Mouse (Mus musculus): Measurements from ENCODE around the gene Fblim1. TPM values are rescaled to one million over a fixed set of nuclear protein-coding genes. Genes with fewer than 3 reads are reported as not detected.

Gene Fblim1
- polyA plus RNA-seq, 1 experiment from 2014 or later: 1.7 TPM

GRCm38 (mm10) chr4:141539213-141539767 lies 66.6 kb downstream of the Fblim1 start:
- H3K36me3 ChIP-seq (replicated peaks): no peaks in the 10 kb centered on the region
- H3K4me3 ChIP-seq (replicated peaks): peak overlapping the region; percentile 96
- no peak for ATAC-seq (ENCODE audit: insufficient read depth)
- H3K27ac ChIP-seq (replicated peaks): peak overlapping the region; percentile 95
- peak overlapping the region; percentile 92 for H3K4me2 ChIP-seq
- peaks cover 57% of the 10 kb centered on the region for H3K4me1 ChIP-seq (replicated peaks)
- peak overlapping the region; percentile 94 for H3K9ac ChIP-seq
- H3K27me3 ChIP-seq: no peaks in the 10 kb centered on the region
- WGBS (ENCODE audit: insufficient replicate concordance): 41% methylated on average over 12 of the region's 12 CpGs
- H3K9me3 ChIP-seq (replicated peaks): no peaks in the 10 kb centered on the region

DNA sequence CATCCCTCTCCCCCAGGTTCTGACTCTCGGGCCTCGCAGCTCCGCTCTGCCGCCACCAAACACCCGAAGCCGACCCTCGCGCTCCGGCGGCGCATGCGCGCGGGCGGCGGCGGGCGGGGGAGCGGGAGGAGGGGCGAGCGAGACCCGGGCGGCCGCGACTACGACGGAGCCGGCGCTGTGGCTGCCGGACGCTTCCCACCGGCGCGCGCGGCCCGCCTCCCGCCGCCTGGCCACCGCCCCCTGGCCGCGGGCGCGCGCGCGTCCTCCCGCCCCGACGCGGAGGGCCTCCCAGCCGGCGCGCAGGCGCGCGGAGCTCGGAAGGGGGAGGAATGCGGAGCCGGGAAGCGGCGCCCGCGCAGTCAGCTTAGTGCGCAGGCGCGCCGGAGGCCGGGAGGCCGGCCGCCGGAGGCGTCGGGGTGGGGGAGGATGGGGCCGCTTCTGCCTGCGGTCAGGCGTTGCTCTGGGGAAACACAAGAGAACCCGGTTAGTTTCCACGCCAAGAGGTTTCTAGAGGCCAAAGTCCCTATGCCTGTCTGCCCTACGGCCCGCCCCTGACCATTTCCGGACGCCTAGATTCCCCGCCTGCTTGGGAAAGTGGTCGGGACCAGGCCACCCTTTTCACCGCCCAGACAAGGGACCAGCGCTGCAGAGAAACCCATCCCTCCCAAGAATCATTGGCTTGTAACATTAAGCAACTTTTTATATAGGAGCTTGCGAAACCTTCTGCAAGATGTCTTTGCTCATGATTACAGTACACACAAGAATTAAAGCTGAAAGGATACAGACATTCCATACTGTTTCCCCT lies 67.3 kb downstream of the Fblim1 start, which contains the start of gene Spen:
TSS of gene Spen (minus strand) at position 190 of the 805 bp plus-strand sequence.
- no peaks in the 10 kb centered on the region for H3K36me3 ChIP-seq (replicated peaks)
- no peaks in the 10 kb centered on the region for H3K9me3 ChIP-seq (replicated peaks)
- peak within 1 kb of the TSS; percentile 94 for H3K9ac ChIP-seq
- peak within 1 kb of the TSS; percentile 95 for H3K27ac ChIP-seq (replicated peaks)
- H3K4me1 ChIP-seq (replicated peaks): peaks cover 58% of the 10 kb centered on the region
- no peaks in the 10 kb centered on the region for H3K27me3 ChIP-seq
- peak; percentile 88 for ATAC-seq (ENCODE audit: insufficient read depth)
- H3K4me3 ChIP-seq (replicated peaks): peak within 1 kb of the TSS; percentile 96
- H3K4me2 ChIP-seq: peak within 1 kb of the TSS; percentile 92
- under 1% methylated on average over 80 of the region's 88 CpGs for WGBS (ENCODE audit: insufficient replicate concordance)

- Histone ChIP-seq H3K27me3 (no peaks in the 10 kb centered on the region), H3K9ac (peak overlapping the region; percentile 94), H3K27ac (replicated peaks) (peak overlapping the region; percentile 95), H3K36me3 (replicated peaks) (no peaks in the 10 kb centered on the region), H3K4me2 (peak overlapping the region; percentile 92), H3K9me3 (replicated peaks) (no peaks in the 10 kb centered on the region), H3K4me1 (replicated peaks) (peaks cover 63% of the 10 kb centered on the region), H3K4me3 (replicated peaks) (peak overlapping the region; percentile 96)
- WGBS (ENCODE audit: insufficient replicate concordance): under 1% methylated on average over 101 of the region's 101 CpGs
- ATAC-seq (ENCODE audit: insufficient read depth): peak; percentile 32
These were observed 68.0 kb downstream of the Fblim1 start for GRCm38 (mm10) chr4:141537706-141538407.

DNA sequence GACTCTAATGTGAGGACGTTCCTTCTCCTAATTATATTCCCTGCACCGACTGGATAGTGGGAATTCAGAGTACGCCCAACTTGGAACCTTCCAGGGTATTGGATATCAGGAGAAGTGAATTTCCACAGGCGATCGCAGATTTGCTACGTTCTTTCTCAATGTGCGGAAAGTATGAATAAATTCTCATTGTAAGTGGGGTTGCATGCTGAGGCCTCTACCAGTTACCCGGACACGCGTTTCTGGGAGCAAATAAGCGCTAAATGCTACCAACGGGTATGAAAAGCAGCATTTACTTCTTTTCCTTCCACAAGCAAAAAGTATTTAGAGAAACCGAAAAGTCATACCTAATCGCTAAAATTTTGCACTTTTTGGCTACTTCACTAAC lies 68.7 kb downstream of the Fblim1 start:
- Histone ChIP-seq H3K9ac (peak overlapping the region; percentile 94), H3K9me3 (replicated peaks) (no peaks in the 10 kb centered on the region), H3K4me3 (replicated peaks) (peak overlapping the region; percentile 96), H3K27me3 (no peaks in the 10 kb centered on the region), H3K4me1 (replicated peaks) (peaks cover 69% of the 10 kb centered on the region), H3K36me3 (replicated peaks) (no peaks in the 10 kb centered on the region), H3K4me2 (peak overlapping the region; percentile 92), H3K27ac (replicated peaks) (peak overlapping the region; percentile 95)
- 0% methylated on average over 14 of the region's 14 CpGs for WGBS (ENCODE audit: insufficient replicate concordance)
- ATAC-seq (ENCODE audit: insufficient read depth): no peak

- H3K9ac ChIP-seq: peak overlapping the region; percentile 94
- H3K4me2 ChIP-seq: peak overlapping the region; percentile 92
- WGBS (ENCODE audit: insufficient replicate concordance): under 1% methylated on average over 61 of the region's 61 CpGs
- H3K27ac ChIP-seq (replicated peaks): peak overlapping the region; percentile 95
- 0 out of 2 replicates have a peak, but pooled peaks have one; percentile 1 for ATAC-seq (ENCODE audit: insufficient read depth)
- H3K27me3 ChIP-seq: no peaks in the 10 kb centered on the region
- H3K36me3 ChIP-seq (replicated peaks): no peaks in the 10 kb centered on the region
- peaks cover 71% of the 10 kb centered on the region for H3K4me1 ChIP-seq (replicated peaks)
- H3K4me3 ChIP-seq (replicated peaks): peak overlapping the region; percentile 96
- H3K9me3 ChIP-seq (replicated peaks): no peaks in the 10 kb centered on the region
These were observed 69.3 kb downstream of the Fblim1 start for GRCm38 (mm10) chr4:141536291-141537225.

DNA sequence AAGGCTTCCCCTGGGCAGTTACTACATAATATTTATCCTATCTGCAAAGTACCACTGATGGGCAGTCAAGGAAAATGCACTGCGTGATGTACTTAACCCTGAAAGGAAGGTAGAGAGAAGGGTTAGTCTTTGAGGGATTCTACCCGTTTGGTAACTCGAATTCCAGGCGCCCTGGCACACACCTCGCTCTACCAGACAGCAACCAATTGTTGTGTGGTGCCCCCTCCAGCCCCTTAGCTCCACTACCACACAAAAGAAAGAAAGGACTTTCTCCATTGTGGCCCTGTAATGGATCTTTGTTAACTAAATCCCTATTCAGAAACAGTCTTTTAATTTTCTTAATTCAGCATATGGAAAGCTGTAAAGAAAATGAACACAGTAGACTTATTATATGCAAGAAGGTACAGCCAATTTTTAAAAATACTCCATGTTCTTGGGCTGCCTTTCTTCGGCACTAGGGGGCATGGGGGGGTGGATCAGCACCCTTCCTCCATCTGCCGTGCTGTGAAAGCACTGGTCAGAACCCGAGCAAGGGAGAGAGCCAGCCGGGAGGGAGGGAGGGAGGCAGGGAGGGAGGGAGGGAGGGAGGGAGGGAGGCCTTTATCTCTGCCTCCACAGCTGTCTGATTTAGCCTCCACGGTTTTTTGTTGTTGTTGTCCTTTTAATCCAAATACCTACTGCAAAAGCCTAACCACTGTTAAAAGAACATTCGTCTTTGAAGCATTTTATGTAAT lies 70.8 kb downstream of the Fblim1 start:
- peak; percentile 38 for ATAC-seq (ENCODE audit: insufficient read depth)
- no peaks in the 10 kb centered on the region for H3K9me3 ChIP-seq (replicated peaks)
- WGBS (ENCODE audit: insufficient replicate concordance): 26% methylated on average over 11 of the region's 11 CpGs
- H3K36me3 ChIP-seq (replicated peaks): peaks cover 5% of the 10 kb centered on the region
- no peaks in the 10 kb centered on the region for H3K27me3 ChIP-seq
- peak overlapping the region; percentile 94 for H3K9ac ChIP-seq
- H3K27ac ChIP-seq (replicated peaks): peak overlapping the region; percentile 95
- peak overlapping the region; percentile 92 for H3K4me2 ChIP-seq
- H3K4me3 ChIP-seq (replicated peaks): peak overlapping the region; percentile 96
- H3K4me1 ChIP-seq (replicated peaks): peaks cover 74% of the 10 kb centered on the region

DNA sequence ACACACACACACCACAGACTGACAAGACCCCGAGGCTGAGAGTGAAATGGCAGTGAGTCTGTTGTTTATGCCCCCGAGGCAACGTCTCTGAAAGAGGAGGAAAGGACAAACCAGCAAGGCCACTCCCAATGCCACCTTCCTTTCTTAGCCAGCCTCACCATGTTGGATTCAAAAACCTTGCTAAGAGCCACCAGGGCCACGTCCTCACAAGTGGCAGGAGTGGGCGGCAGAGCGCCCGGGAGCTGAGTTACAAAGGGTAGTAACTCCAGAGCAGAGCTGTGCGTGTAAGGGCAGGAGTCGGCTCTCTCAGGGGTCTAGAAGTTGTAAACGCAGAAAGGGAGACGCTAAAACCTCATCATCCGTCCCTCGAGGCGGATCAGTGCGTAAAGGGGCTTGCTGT lies 74.9 kb downstream of the Fblim1 start:
- Histone ChIP-seq H3K4me2 (no peak overlapping the region), H3K9ac (no peak overlapping the region), H3K36me3 (replicated peaks) (peaks cover 7% of the 10 kb centered on the region), H3K9me3 (replicated peaks) (no peaks in the 10 kb centered on the region), H3K4me1 (replicated peaks) (peaks cover 84% of the 10 kb centered on the region), H3K27me3 (no peaks in the 10 kb centered on the region), H3K4me3 (replicated peaks) (no peak overlapping the region), H3K27ac (replicated peaks) (no peak overlapping the region)
- WGBS (ENCODE audit: insufficient replicate concordance): 73% methylated on average over 15 of the region's 15 CpGs
- ATAC-seq (ENCODE audit: insufficient read depth): no peak

- Histone ChIP-seq H3K4me3 (replicated peaks) (no peak overlapping the region), H3K27ac (replicated peaks) (no peak overlapping the region), H3K27me3 (no peaks in the 10 kb centered on the region), H3K36me3 (replicated peaks) (peaks cover 7% of the 10 kb centered on the region), H3K4me2 (no peak overlapping the region; the same call in 1 of the 2 replicates), H3K9me3 (replicated peaks) (no peaks in the 10 kb centered on the region), H3K9ac (no peak overlapping the region), H3K4me1 (replicated peaks) (peaks cover 83% of the 10 kb centered on the region)
- no peak for ATAC-seq (ENCODE audit: insufficient read depth)
- WGBS (ENCODE audit: insufficient replicate concordance): 91% methylated on average over 11 of the region's 11 CpGs
These were observed 77.0 kb downstream of the Fblim1 start for GRCm38 (mm10) chr4:141528938-141529337.

GRCm38 (mm10) chr4:141526936-141527650 lies 78.8 kb downstream of the Fblim1 start:
- H3K9ac ChIP-seq: no peak overlapping the region
- H3K36me3 ChIP-seq (replicated peaks): peaks cover 9% of the 10 kb centered on the region
- WGBS (ENCODE audit: insufficient replicate concordance): 63% methylated on average over 7 of the region's 7 CpGs
- no peaks in the 10 kb centered on the region for H3K27me3 ChIP-seq
- H3K4me1 ChIP-seq (replicated peaks): peaks cover 73% of the 10 kb centered on the region
- H3K4me2 ChIP-seq: no peak overlapping the region
- no peak overlapping the region for H3K27ac ChIP-seq (replicated peaks)
- H3K4me3 ChIP-seq (replicated peaks): no peak overlapping the region
- H3K9me3 ChIP-seq (replicated peaks): no peaks in the 10 kb centered on the region
- no peak for ATAC-seq (ENCODE audit: insufficient read depth)

Data from liver, embryonic 15.5 days (tissue).